Mouse (Mus musculus) neural tube, embryonic 11.5 days (tissue): ENCODE measurements around the gene Spire2. TPM values are rescaled to one million over a fixed set of nuclear protein-coding genes. Genes with fewer than 3 reads are reported as not detected.
A peak's percentile ranks its signal among the peaks of the same experiment; 100 is the strongest.

Experiments used
- ATAC-seq: fragments of 200-750 bp; cut with Nextera tagmentation; 2 replicates; pipeline ENCODE4 v1.8.0; 2017; ENCODE audit warnings: moderate number of reproducible peaks, mild to moderate bottlenecking, moderate TSS enrichment, moderate library complexity; ENCODE audit not compliant: insufficient read depth, low FRiP score, low TSS enrichment
- DNase-seq: peaks from one replicate; pipeline ENCODE4 v3.0.0-alpha.2; 2015; ENCODE audit warnings: low spot score
- H3K27ac ChIP-seq: fragments of 300-500 bp; sonication (generic); 2 replicates; pipeline ENCODE4 v1.5.1; 2014; ENCODE audit warnings: low read depth, mild to moderate bottlenecking, low read length
- H3K27me3 ChIP-seq: fragments of 300-500 bp; sonication (generic); 2 replicates; pipeline ENCODE4 v1.6.1; 2014; ENCODE audit warnings: mild to moderate bottlenecking, low read length, mixed read lengths; ENCODE audit not compliant: control insufficient read depth, insufficient read depth
- H3K36me3 ChIP-seq: fragments of 300-500 bp; sonication (generic); 2 replicates; pipeline ENCODE4 v1.6.1; 2014; ENCODE audit warnings: mild to moderate bottlenecking, low read length, moderate library complexity, mixed read lengths; ENCODE audit not compliant: control insufficient read depth, insufficient read depth
- H3K4me1 ChIP-seq: fragments of 300-500 bp; sonication (generic); 2 replicates; pipeline ENCODE4 v1.6.1; 2014; ENCODE audit warnings: low read length, mixed read lengths; ENCODE audit not compliant: control insufficient read depth, insufficient read depth
- H3K4me2 ChIP-seq: fragments of 300-500 bp; sonication (generic); 2 replicates; pipeline ENCODE4 v1.6.1; 2014; ENCODE audit warnings: low read depth, mild to moderate bottlenecking, moderate library complexity
- H3K4me3 ChIP-seq: fragments of 300-500 bp; sonication (generic); 2 replicates; pipeline ENCODE4 v1.5.1; 2014; ENCODE audit warnings: low read depth, low read length
- H3K9ac ChIP-seq: fragments of 300-500 bp; sonication (generic); 2 replicates; pipeline ENCODE4 v1.6.1; 2014; ENCODE audit warnings: mild to moderate bottlenecking, low read length
- H3K9me3 ChIP-seq: fragments of 300-500 bp; sonication (generic); 2 replicates; pipeline ENCODE4 v1.6.1; 2016; ENCODE audit warnings: low read length; ENCODE audit not compliant: control insufficient read depth
- WGBS: fragments of 180-500 bp; shearing (Covaris S2); extraction: QIAGEN DNeasy Blood & Tissue Kit; methylation state at CpG from one replicate; pipeline ENCODE4 v1.1.7; 2014; 5-methylcytosine and 5-hydroxymethylcytosine counted together
- polyA plus RNA-seq: library from polyadenylated mRNA; unstranded; fragments of >200 nt; fragmentation: Nextera tagmentation; extraction: Ambion mirVana; gene quantifications from 2 replicates; pipeline ENCODE4 v1.2.1, GENCODE M21; 2014

The Spire2 gene
- polyA plus RNA-seq, 1 experiment from 2014 or later = 17.3 TPM

- Histone ChIP-seq H3K27me3 (no peaks in the 10 kb centered on the region), H3K4me2 (no peak overlapping the region)
- WGBS = 65% methylated on average over 8 of the region's 8 CpGs
Observed at GRCm38 (mm10) chr8:123376106-123376505, 43.6 kb downstream of the Spire2 start.

DNA sequence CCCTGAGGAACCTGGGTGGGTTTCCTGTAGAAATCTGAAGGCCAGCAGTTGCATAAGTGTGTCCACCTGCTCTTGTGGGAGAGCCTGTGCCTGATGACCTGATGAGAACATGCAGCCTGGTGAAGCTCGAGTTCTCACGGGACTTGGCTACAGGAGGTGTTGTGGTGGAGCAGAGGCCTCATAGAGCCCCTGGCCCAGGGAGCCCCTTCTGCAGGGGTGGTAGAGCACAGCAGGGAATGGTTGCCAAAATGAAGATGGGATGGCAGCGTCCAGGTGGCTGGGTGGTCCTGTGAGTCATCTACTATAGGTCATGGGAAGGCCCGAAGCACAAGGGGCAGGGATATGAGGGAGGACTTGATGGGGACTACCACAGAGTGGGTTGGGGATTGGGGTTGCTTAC is 49.2 kb downstream of the Spire2 start:
- WGBS = 89% methylated on average over 4 of the region's 4 CpGs
- DNase-seq = no peak
- ATAC-seq = no peak

More at GRCm38 (mm10) chr8:123376106-123376505, 43.6 kb downstream of the Spire2 start:
- DNase-seq (no peak), ATAC-seq (no peak)
- Histone ChIP-seq H3K4me1 (peaks cover 6% of the 10 kb centered on the region; the same call in 1 of the 2 replicates), H3K27ac (no peak overlapping the region), H3K4me3 (no peak overlapping the region), H3K9me3 (no peaks in the 10 kb centered on the region), H3K9ac (no peak overlapping the region), H3K36me3 (no peaks in the 10 kb centered on the region; the same call in 1 of the 2 replicates)

GRCm38 (mm10) chr8:123382516-123382915 is 50.0 kb downstream of the Spire2 start:
- Histone ChIP-seq H3K9ac (no peak overlapping the region), H3K4me2 (no peak overlapping the region), H3K27ac (no peak overlapping the region), H3K4me1 (no peaks in the 10 kb centered on the region), H3K9me3 (no peaks in the 10 kb centered on the region), H3K4me3 (no peak overlapping the region), H3K27me3 (no peaks in the 10 kb centered on the region), H3K36me3 (peaks cover 21% of the 10 kb centered on the region)
- DNase-seq (no peak), ATAC-seq (no peak)
- 93% methylated on average over 8 of the region's 8 CpGs for WGBS

More for the DNA sequence above, 49.2 kb downstream of the Spire2 start:
- Histone ChIP-seq H3K4me1 (no peaks in the 10 kb centered on the region), H3K27me3 (no peaks in the 10 kb centered on the region), H3K27ac (no peak overlapping the region), H3K9me3 (no peaks in the 10 kb centered on the region), H3K4me2 (no peak overlapping the region), H3K4me3 (no peak overlapping the region), H3K9ac (no peak overlapping the region), H3K36me3 (peaks cover 18% of the 10 kb centered on the region)

DNA sequence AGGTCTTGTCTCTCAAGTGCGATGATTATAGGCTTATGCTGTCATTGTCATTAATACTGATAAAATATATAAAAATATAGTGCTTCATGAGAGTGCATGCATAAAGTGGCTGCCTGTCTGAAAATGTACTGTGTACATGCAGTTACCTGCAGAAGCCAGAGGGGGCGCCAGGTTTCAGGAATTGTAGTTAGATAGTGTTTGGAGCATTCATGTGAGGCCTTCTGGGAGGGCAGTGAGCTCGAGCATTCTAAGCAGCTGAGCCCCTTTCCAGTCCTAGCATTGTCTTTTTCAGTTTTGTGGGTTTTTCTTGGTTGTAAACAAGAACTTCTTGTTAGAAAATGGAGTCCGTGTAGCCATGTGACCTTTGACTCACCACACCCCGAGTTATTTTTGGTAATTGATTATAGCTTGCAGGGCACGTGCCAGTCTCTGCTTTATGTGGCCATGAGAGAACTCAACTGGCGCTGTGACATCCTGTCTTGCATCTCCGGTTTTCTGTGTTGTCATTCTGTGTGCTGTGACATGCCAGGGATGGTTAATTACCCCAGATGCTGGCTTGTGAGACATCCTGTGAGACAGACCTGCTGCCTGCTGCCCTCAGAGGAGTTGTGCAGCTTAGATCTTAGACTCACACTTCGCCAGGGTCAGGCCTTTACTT is 52.5 kb downstream of the Spire2 start:
- H3K9me3 ChIP-seq = no peaks in the 10 kb centered on the region
- no peak overlapping the region for H3K4me2 ChIP-seq
- ATAC-seq = no peak
- H3K36me3 ChIP-seq = peaks cover 28% of the 10 kb centered on the region
- peak; percentile 26 for DNase-seq
- H3K27ac ChIP-seq = no peak overlapping the region
- H3K4me1 ChIP-seq = no peaks in the 10 kb centered on the region
- H3K4me3 ChIP-seq = no peak overlapping the region
- no peaks in the 10 kb centered on the region for H3K27me3 ChIP-seq
- H3K9ac ChIP-seq = no peak overlapping the region
- 71% methylated on average over 9 of the region's 9 CpGs for WGBS

GRCm38 (mm10) chr8:123387041-123387440 is 54.5 kb downstream of the Spire2 start:
- no peak overlapping the region for H3K9ac ChIP-seq
- H3K4me2 ChIP-seq = no peak overlapping the region
- no peak for ATAC-seq
- H3K4me3 ChIP-seq = no peak overlapping the region
- H3K9me3 ChIP-seq = no peaks in the 10 kb centered on the region
- peaks cover 28% of the 10 kb centered on the region for H3K36me3 ChIP-seq
- WGBS = 87% methylated on average over 3 of the region's 3 CpGs
- no peak for DNase-seq
- no peak overlapping the region for H3K27ac ChIP-seq
- no peaks in the 10 kb centered on the region for H3K4me1 ChIP-seq
- H3K27me3 ChIP-seq = no peaks in the 10 kb centered on the region

DNA sequence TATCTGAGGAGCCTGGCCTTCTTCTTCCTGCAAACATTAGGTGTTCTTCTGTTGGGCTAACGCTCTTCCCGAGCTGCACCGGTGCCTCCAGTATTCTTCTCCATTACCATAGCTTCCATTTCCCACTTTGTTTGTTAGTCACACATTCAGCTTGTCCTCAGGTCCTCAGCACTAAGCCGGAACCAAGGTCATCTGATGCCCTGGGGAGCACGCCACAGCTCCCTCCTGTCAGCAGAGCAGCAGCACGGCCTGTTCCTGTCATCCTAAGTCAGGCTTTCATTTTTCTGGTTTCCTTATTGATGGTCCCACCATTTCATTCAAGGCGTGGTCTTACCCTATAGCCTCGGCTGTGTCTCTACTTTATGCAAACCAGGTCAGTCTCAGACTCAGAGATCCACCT is 55.3 kb downstream of the Spire2 start:
- WGBS = 95% methylated on average over 8 of the region's 8 CpGs
- Histone ChIP-seq H3K27ac (no peak overlapping the region), H3K36me3 (peaks cover 24% of the 10 kb centered on the region), H3K9me3 (no peaks in the 10 kb centered on the region), H3K9ac (no peak overlapping the region), H3K4me2 (no peak overlapping the region), H3K4me1 (no peaks in the 10 kb centered on the region), H3K27me3 (no peaks in the 10 kb centered on the region), H3K4me3 (no peak overlapping the region)
- no peak for DNase-seq
- ATAC-seq = no peak

DNA sequence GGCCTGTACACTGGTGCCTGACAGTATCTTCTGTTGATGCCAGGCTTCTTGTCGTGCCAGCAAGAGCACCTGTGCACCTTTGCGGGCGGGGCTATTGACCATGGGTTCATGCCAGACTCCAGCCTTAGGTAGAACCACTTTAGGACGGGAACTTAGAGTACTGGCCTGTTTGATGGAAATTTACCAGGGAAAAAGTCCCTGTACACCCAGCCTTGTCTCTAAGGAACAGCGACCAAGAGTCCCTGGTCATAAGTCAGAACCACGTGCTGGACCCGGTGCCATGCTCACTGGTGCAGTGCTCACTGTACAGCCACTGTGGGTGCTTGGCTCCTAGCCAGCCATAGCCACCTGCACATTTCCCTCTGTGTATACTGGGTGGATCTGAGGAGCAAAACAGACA is 56.5 kb downstream of the Spire2 start:
- H3K36me3 ChIP-seq = peaks cover 19% of the 10 kb centered on the region
- no peak for ATAC-seq
- 99% methylated on average over 7 of the region's 7 CpGs for WGBS
- no peak for DNase-seq
- no peak overlapping the region for H3K4me2 ChIP-seq
- no peaks in the 10 kb centered on the region for H3K9me3 ChIP-seq
- H3K4me1 ChIP-seq = no peaks in the 10 kb centered on the region
- no peak overlapping the region for H3K9ac ChIP-seq
- H3K27ac ChIP-seq = no peak overlapping the region
- no peaks in the 10 kb centered on the region for H3K27me3 ChIP-seq
- H3K4me3 ChIP-seq = no peak overlapping the region

- Histone ChIP-seq H3K27me3 (no peaks in the 10 kb centered on the region), H3K27ac (no peak overlapping the region), H3K9ac (no peak overlapping the region), H3K9me3 (no peaks in the 10 kb centered on the region), H3K4me2 (no peak overlapping the region), H3K4me1 (no peaks in the 10 kb centered on the region), H3K36me3 (peaks cover 32% of the 10 kb centered on the region), H3K4me3 (no peak overlapping the region)
- ATAC-seq = no peak
- WGBS = 95% methylated on average over 13 of the region's 13 CpGs
- no peak for DNase-seq
Observed at GRCm38 (mm10) chr8:123398308-123398707, 65.8 kb downstream of the Spire2 start.

DNA sequence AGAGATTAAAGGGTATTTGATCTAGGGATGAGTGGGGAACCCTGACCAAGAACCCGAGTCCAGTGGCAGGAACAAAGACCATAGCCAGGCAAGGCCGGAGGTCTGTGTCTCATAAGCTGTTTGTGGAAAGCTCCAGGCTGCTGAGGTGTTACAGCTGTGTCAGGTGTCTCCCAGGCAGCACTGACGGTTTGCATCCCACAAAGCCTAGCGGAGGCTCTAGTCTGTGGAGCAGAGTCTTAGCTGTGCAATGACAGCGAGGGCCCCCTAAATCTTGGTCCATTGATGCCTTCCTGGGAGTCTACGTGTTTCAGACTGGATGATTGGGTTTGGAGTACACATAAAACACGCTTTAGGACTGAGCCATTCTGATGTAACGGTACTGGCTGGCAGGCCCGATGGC is 69.4 kb downstream of the Spire2 start:
- Histone ChIP-seq H3K9ac (no peak overlapping the region), H3K4me2 (no peak overlapping the region), H3K27ac (no peak overlapping the region), H3K4me3 (no peak overlapping the region), H3K9me3 (no peaks in the 10 kb centered on the region), H3K4me1 (no peaks in the 10 kb centered on the region), H3K36me3 (peaks cover 20% of the 10 kb centered on the region), H3K27me3 (no peaks in the 10 kb centered on the region)
- no peak for ATAC-seq
- WGBS = 92% methylated on average over 9 of the region's 9 CpGs
- DNase-seq = no peak
